Mouse (Mus musculus) ES-Bruce4 (cell line): ENCODE results near the gene Pygm.

Experiments
- CTCF ChIP-seq: IDR thresholded peaks from one replicate; pipeline ENCODE4 v1.8.1; 2011; ENCODE audit warnings: low read depth, low read length
- POLR2A ChIP-seq: IDR thresholded peaks from one replicate; pipeline ENCODE4 v1.8.1; 2011; ENCODE audit warnings: low read length; ENCODE audit not compliant: insufficient read depth

DNA sequence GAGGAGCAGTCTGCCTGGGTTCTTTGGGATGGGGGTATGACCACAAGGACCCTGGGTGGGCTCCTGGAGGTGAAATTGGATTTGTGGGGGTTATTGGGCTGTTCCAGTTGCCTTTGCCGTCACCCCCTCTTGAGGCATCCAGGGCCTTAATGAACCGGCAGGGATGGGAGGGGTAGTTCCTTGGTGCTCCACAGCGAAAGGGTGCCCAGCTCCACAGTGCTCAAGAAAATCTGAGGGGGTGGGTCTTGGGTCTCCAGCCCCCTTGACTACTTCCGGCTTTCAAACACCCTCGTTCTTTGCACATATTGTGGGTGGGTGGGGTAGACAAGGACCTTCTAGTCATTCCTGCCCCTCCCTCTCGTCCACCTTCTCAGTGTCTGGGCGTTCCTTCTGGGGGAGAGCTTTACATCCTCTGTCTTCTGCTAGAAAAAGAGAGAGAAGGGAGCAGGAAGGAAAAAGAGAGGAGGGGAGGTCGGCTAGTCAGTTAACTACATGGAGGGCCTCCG, 35.7 kb downstream of the Pygm start:
- no peak for TF ChIP-seq POLR2A
- no peak for TF ChIP-seq CTCF
